Mouse (Mus musculus) left cerebral cortex, adult 8-10 months (tissue): ENCODE data around the gene Ndc1. TPM values are rescaled to one million over a fixed set of nuclear protein-coding genes. Genes with fewer than 3 reads are reported as not detected.
"Not testable (repeated sequence)": the region's sequence is repeated elsewhere in the genome, so short reads cannot be mapped to it uniquely, and the experiment has no call there.

Source experiments
- DNase-seq, 2 experiments: peaks; one replicate each; pipeline ENCODE4 v3.0.0; 2022; ENCODE audit warnings: low spot score in 2 of 2
- total RNA-seq, 4 experiments: library from RNA; stranded (reverse); gene quantifications; 2 replicates each; pipeline ENCODE4 v1.2.4; 2022

Gene Ndc1
- 10 to 100 TPM in 2 of 4 experiments, 1 to 10 TPM in 2; 9.1 to 12.8 (median 10.4) TPM for total RNA-seq

DNA sequence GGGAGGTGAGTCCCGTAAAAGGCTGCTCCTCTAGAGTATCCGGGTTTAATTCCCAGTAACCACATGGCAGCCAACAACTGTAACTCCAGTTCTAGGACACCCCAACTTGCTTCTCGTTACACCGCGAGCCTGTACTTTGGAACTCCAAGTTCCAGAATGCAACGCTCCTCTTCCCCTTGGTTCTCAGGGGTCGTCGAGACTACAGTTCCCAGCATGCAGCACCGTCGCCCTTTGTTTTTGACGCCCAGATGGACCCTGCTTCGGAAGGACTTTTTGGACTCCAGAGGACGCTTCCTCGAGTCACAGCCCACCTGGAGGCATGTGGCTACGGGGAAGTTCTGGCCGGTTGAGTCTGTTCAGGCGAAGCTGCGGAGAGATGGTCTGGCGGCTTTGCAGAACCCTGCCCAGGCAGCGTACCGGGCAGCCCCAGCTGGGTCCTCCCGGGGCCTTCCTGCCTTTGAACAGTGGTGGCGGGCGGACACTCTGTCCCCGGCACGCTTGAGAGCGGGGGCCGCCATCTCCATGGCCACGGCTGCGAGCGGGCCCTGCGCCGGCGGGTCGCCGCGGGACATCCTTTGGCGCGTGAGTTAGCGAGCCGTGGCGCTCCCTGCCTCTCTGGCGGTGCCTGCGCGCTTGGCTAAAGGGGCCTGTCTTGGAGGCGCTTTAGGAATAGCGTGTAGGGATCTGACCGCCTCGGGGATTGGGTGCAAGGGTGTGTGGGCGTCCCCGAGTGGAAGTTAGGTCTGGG lies at the start of gene Ndc1:
Gene Ndc1 (plus strand): TSS at position 218 of the 748 bp plus-strand sequence.
- peak; percentile 73 to 86 for DNase-seq

DNA sequence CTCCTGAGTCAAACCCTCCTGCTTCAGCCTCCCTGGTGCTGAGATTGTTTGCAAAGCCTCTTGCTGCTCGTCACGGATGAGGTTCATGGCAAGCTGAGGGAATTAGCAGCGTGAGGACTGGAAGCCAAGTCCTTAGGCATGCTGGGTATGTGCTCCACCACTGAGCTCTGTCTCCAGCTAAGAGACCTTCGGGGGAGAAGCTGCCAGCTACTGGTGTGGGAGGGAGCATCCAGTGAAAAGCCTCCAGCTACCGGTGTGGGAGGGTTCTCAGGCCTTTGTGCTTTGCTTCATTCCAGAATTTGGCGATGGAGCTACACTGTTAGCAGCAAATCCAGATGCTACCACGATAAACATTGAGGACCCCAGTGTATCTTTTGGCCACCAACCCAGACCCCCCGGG lies 48.9 kb upstream of the Ndc1 start:
- DNase-seq = no peak

- no peak for DNase-seq
Measured at GRCm38 (mm10) chr4:107321041-107321440, 46.5 kb upstream of the Ndc1 start.

GRCm38 (mm10) chr4:107323113-107323512 lies 44.5 kb upstream of the Ndc1 start:
- DNase-seq = no peak

DNA sequence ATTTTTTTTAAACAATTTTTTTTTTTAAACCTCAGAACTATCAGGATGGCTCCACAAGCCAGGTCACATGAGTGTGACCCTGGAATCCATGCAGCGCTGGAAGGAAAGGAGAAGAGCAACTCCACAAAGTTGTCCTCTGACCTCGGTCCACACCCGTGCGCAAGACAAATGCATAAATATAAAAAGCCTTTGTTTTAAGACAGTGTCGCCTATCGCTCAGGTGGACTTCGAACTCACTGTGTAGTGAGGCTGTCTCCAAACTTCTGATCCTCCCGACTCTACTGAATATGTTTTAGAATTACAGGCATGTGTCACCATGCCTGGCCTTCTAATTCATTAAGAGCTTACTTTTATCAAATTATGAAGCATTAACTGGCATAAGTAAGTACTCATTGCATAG lies 39.1 kb upstream of the Ndc1 start:
- no peak for DNase-seq

GRCm38 (mm10) chr4:107333514-107333913 lies 34.1 kb upstream of the Ndc1 start:
- DNase-seq = no peak

DNA sequence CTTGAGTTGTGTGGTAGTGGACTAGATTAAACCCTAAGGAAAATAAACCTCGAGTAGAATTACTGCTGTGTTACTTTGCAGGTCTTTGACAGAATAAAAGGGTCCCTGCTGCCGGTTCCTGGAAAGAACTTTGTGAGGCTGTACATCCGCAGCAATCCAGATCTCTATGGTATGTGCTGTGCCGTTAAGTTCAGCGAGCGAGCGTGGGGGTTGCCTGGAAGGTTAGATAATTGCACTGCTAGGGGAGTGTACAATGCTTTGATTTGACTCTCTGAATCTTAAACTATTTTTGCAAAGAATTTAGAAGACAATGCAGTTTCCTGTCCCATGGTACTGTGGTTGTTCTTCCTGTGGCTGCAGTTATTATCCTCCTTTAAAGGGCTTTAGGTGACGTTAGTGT lies 31.2 kb upstream of the Ndc1 start:
- DNase-seq = no peak

- no peak for DNase-seq
Measured at GRCm38 (mm10) chr4:107337455-107337854, 30.1 kb upstream of the Ndc1 start.

DNA sequence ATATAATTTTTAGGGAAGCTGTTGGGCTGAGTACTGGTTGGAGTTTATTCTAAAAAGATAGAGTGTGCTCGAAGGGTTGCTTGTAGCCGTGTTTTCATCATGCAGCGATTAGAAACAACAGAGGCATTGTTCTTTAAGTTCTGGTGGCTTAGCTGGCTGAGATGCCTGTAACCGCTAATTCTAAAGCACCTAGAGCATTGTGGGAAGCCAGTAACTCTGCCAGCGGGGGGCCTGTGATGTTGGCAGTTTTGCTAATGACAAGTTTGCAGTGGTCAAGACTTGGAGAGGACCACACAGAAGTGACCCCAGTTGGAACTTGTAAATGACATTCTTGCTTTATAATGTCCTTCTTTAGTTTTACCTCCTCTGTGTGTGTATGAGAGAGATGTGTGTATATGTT lies 26.2 kb upstream of the Ndc1 start:
- DNase-seq = no peak

DNA sequence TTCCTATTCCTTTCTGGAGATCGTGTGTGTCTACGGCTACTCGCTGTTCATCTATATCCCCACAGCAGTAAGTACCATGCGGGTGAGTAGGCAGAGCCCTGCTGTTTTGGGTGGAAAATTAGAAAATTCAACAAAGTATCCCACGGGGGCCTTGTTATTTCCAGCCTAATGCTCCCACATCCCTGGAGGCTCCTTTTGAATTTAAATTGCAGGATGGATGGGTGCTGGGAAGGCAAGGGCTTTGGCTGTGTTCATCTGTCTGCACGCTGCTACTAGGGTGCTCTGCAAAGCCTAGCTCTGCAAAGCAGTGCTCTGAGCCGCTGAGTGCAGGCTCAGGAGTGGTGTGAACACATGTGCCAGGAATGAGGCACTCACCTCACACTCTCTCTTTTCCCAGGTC lies 23.0 kb upstream of the Ndc1 start:
- peak in 1 of 2 experiments; percentile 16 for DNase-seq

DNA sequence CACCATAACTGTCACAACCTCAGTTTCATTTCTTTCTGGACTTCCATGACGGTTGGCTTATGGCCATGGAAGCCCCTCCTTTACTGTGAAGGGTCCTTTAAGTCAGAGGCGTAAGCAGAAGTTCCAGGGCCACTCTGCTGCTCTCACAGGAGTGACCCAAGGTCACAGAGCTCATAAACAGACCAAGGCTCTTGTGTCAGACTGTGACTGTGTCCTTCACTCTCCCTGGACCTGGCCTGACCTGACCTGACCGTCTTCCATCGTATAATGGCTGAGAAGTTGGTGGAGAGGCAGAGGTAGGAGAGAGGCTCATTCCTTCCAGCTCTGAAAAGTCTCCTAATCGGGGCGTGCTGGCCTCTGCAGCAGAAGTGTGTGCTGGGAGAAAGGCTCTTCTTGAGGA lies 20.4 kb upstream of the Ndc1 start:
- no peak for DNase-seq

DNA sequence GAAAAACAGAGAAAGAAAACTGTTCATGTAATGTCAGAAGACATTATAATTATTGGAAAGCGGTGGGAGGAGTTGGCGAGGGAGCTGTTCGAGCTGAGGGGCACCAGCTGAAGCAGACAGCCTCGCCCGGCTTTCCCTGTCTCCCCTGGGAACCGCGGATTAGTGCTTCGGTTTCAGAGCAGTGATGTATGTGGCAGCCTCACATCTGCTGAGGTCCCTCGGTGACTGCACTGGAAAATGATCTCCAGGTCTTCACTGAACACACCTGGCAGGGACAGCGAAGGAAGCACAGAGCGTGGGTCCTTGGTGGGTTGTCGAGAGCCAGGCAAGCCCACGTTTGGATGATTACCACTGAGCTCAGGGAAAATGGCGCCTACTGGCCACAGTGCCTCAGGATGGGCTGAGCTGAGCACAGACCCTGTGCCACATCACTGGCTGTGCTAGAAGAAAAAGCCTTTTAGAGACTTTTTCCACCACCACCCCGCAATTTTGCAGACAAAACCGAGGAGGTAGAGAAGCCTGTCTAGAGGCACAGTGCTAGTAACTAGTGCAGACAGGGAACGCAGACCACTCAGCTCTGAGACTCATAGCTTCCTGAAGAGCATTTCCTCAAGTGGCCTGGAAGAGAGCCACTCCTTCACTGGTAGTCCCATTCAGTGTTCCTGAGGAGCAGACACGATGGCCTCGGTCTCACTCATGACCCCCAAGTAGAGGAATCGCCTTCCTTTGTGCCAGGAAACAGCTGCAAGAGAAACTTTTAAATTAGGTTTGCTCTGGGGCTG lies 18.9 kb upstream of the Ndc1 start:
- no peak for DNase-seq

DNA sequence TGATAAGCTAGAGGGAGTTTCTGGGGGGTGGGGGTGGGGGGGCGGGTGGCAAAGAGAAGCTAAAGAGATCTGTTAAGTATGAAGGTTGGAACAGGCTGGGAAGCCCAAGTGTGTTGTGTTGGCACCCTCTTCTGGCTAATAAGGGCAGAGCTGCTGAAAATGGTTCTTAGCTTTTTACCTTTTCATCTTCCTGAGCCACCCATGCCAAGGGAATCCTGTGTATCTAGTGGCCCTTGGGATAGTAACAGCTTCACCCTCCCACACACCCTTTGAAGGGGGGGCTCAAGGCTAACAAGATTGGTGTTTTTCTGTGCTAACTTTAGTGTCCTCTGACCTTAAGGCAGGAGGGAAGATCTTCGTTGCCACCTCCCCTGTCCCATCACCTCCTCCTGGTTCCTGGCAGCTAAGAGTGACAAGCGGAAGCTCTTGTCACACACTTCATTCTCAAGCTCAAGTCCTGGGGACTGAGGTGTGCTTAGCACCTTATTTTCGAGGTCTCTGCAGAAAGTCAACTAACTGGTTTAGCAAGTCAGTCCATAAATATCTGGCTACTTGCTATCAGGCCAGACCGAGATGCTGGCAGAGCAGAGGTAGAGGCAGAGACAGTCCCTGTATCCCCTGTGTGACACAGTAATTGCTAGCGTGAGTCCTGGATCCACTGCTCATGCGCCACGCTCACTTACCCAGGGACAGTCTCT lies 18.1 kb upstream of the Ndc1 start:
- DNase-seq = peak in 1 of 2 experiments; percentile 20

GRCm38 (mm10) chr4:107351368-107351767 lies 16.2 kb upstream of the Ndc1 start:
- no peak for DNase-seq

- DNase-seq = no peak
Measured at GRCm38 (mm10) chr4:107353612-107354011, 14.0 kb upstream of the Ndc1 start.

- no peak for DNase-seq
Measured at GRCm38 (mm10) chr4:107354126-107354525, 13.5 kb upstream of the Ndc1 start.

DNA sequence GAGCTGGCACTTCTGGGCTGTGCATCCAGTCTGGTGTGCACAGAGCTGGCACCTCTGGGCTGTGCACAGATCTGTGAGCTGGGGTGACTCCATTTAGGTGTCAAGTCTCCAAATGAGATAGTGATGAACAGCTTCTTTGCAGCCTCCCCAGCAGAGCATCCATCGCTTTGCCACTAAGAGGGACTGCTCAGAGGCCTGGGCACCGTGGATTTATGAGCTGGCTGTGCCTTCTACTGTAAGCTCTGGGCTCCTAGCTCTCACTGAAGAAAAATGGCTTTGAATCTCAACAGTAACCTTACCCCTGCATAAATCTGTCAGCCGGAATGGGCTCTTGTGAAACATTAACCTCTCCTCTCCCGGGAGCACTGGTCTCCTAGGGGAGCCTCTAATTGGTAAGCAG lies 13.0 kb upstream of the Ndc1 start:
- no peak for DNase-seq

GRCm38 (mm10) chr4:107357172-107357571 lies 10.4 kb upstream of the Ndc1 start:
- not testable (repeated sequence) for DNase-seq

DNA sequence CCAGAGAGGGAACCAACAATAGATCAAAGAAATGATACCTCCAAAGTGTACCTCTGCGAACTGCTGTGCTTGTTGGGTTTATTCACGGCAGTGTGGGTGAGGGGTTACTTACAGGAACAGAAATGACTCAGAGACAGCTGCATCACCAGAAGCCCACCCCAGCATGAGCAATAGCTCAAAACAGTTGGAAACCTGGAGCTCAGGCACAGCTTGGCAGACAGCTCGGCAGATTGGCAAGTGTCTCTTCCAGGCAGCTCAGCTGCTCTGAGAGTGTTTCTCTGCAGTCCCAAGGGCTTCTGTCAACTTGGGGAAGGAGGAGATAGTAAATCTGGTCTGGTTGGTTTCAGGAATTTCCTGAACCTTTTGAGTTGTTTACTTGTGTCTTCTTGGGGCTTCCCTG lies 9.1 kb upstream of the Ndc1 start:
- peak in 1 of 2 experiments; percentile 19 for DNase-seq

- no peak for DNase-seq
Measured at GRCm38 (mm10) chr4:107360457-107361145, 7.0 kb upstream of the Ndc1 start.

DNA sequence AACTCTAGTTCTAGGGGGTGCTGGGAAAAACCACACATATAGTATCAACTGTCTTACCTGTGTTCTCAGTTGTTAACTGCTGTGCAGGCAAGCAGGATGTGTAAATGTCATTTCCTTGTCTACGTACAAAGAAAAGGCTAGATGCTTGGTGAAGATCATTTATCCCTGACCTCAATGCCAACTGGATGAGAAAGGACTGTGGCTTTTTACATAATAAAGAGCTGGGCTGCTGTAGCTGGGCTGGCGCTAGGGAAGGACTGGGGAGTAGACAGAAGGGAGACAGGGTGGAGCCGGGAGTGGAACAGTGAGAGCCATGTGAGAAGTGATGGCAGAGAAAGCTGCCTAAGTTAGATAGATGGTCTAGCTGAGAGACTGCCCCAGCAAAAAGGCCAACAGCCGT lies 4.8 kb upstream of the Ndc1 start:
- DNase-seq = no peak

DNA sequence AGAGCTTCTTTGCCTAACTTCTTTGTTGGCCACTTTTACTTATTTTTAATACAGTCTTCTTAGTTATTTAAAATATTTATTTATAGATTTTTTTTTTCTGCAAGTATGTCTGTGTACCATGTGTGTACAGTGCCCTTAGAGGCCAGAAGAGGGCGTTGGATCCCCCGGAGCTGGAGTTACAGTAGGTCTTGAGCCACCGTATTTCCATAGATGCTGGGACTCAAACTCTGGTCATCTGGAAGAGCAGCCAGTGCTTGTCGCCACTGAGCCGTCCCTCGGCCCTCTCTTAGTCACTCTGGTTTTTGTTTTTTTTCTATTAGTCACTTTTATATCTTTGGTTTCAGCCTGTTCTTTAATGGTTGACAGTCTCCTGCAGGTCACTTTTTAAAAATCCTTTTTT lies 4.0 kb upstream of the Ndc1 start:
- no peak for DNase-seq
